Mouse (Mus musculus) left cerebral cortex, postnatal 4 days (tissue): ENCODE measurements at regions not wholly inside any gene's neighbourhood (a gene's known extent, or its start where the extent isn't known, plus 50 kb on each side); places are given as distances from the start of the nearest gene placed in this dataset.

ENCODE experiments used
- DNase-seq: peaks from one replicate; pipeline ENCODE4 v3.0.0-alpha.2; 2022
- intact Hi-C: fragments of 180-260 bp; cut with DNase I; formaldehyde crosslinking; loops from one replicate; pipeline ENCODE4 v1.15.1; 2025

GRCm38 (mm10) chr16:97686561-97686960, 75.6 kb upstream of the Tmprss2 start:
- intact Hi-C loops: no loop called here
- DNase-seq: no peak

GRCm38 (mm10) chr16:97685603-97686285, 74.7 kb upstream of the Tmprss2 start:
- intact Hi-C loops: no loop called here
- no peak for DNase-seq

GRCm38 (mm10) chr16:97681191-97681590, 70.2 kb upstream of the Tmprss2 start:
- DNase-seq: no peak

DNA sequence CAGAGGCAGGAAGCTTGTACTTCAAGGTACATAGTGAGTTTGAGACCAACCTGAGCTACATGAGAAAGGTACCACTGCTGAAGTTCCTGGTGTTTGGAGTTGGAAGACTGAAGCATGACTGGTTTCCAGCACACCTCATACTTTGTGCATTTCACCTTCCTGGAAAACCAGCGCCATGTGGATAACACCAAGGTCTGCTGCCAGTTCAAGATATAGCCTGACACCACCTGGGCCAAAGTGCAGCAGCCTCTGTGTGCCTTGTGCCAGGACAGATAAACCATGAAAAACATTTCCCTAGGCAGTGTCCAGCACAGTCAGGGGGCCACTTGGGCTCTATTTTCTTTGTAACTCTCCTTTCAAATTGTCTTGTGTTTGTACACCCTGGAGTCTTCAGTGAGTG, 68.8 kb upstream of the Tmprss2 start:
- no peak for DNase-seq
- intact Hi-C loops: no loop called here

More at GRCm38 (mm10) chr16:97681191-97681590, 70.2 kb upstream of the Tmprss2 start:
- intact Hi-C loops: no loop called here

DNA sequence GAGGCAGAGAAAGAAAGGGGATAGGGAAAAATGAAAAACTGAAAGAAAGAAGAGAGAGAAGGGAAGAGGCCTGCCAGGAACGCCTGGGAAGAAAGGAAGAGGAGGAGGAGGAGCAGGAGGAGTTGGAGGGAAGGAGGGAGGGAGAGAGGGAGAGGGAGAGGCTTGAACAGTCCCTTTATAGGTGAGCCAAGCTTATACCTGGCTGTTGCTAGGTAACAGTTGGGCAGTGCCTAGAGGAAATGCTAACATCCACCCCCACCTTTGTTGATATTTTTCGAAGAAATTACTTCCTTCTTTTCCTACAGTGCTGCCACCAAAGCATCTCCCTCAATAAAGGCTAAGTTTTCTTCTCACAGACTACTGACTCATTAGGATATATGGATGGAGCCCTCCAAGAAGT, 68.3 kb upstream of the Tmprss2 start:
- intact Hi-C loops: no loop called here
- no peak for DNase-seq

- intact Hi-C loops: no loop called here
- no peak for DNase-seq
Observed at GRCm38 (mm10) chr16:97677621-97678020, 66.6 kb upstream of the Tmprss2 start.

- peak; percentile 15 for DNase-seq
- intact Hi-C loops: no loop called here
Observed at GRCm38 (mm10) chr16:97673576-97673975, 62.6 kb upstream of the Tmprss2 start.

DNA sequence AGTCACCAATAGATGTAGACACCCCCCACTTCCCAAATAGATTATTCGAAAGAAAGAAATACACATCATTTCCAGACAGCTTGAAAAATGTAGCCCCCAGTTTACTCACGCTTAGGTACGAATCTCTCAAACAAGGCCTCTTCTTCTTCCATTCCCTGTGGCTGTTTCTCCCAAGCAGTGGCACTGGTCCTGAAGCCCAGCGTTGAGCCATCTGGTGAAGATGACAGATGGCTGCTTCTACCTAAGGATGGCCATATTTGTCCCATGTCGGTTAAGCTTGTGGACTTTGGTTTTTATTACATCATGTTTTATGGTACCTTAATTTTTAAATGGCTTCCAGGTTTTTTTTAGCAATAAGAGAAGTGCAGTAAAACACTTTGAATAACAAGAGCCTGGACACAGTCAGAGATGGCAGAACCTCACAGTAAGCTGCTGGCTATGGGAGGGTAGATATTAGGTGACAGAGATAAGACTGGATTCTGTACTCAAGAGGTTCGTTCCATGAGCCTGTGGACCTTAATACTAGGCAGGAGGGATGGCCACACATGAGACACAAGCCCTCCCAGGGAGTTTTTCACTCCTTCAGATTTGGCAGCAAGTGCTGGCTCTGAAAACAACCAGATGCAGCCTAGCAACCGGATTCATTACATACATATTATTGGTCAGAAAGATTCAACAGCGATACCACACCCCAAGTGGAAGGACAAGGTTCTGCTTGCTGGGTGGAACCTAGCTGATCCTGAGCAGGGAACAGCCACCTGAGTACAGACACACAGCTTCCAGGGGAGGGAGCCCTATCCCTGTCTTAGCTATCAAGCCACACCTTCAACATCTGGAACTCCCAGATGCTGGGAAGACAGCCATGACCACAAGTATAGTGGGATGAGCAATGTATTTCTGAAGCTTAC, 59.4 kb upstream of the Tmprss2 start:
- intact Hi-C loops: no loop called here
- no peak for DNase-seq

DNA sequence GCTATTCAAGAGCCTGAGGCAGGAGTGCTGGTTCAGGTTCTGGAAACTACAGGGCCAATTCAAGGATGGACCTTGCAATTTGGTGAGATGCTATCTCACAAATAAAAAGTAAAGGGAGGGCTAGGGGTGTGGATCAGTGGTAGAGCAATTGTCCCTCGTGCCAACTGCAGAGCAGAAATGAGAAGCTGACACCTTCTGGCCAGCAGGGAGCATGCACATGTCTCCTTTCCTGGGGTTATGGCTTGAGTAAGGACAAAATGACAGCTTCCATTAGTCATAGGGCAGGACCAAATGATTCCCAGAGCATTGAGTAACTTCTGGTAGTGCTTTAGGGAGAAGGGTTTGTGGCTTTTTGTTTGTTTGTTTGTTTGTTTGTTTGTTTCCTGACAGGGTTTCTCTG, 56.5 kb upstream of the Tmprss2 start:
- intact Hi-C loops: no loop called here
- no peak for DNase-seq

DNA sequence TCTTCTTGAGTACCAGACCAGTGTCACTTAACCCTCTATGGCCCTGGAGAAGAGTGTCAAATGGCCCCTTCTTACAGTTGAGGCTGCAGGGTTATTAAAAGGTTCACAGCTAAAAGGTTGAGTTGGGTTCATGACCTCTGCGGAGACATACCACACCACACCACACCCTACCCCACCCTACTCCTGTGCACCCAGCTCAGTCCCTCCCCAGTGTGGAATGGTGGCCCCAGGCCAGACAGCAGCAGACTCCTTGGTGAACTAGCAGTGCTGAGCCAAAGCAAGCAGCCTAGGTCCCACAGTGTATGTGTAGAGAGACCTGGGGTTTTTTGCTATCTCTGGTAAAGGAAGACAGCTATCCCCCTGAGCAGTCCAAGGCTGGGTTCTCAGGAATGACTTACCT, 54.5 kb upstream of the Tmprss2 start:
- no peak for DNase-seq
- intact Hi-C loops: no loop called here
